Mouse (Mus musculus): ENCODE measurements around the gene Frmd4b. TPM values are rescaled to one million over a fixed set of nuclear protein-coding genes. Genes with fewer than 3 reads are reported as not detected.

Gene Frmd4b
- polyA plus RNA-seq, 1 experiment from 2014 or later, result 14.0 TPM

GRCm38 (mm10) chr6:97300180-97300579 is 317.2 kb downstream of the Frmd4b start:
- Histone ChIP-seq H3K27ac (no peak overlapping the region), H3K4me3 (replicated peaks; ENCODE audit: low read depth, low read length) (no peak overlapping the region), H3K27me3 (ENCODE audit: insufficient read depth, low read length) (no peaks in the 10 kb centered on the region), H3K9me3 (replicated peaks; ENCODE audit: low read length) (no peaks in the 10 kb centered on the region), H3K36me3 (ENCODE audit: insufficient read depth, low read length) (peaks cover 30% of the 10 kb centered on the region), H3K4me2 (ENCODE audit: low read length) (no peak overlapping the region), H3K9ac (ENCODE audit: low read depth, low read length) (no peak overlapping the region), H3K4me1 (replicated peaks; ENCODE audit: insufficient read depth, low read length) (no peaks in the 10 kb centered on the region)
- ATAC-seq (replicated peaks; ENCODE audit: low FRiP score, low read depth) (no peak), DNase-seq (ENCODE audit: low spot score) (no peak)
- TF ChIP-seq CTCF (IDR thresholded peaks at IDR 0.05; ENCODE audit: low read depth), result no peak
- WGBS, result 95% methylated on average over 6 of the region's 6 CpGs

GRCm38 (mm10) chr6:97297151-97297550 is 320.2 kb downstream of the Frmd4b start:
- DNase-seq (ENCODE audit: low spot score), result no peak
- no peak overlapping the region for H3K9ac ChIP-seq (ENCODE audit: low read depth, low read length)
- H3K27me3 ChIP-seq (ENCODE audit: insufficient read depth, low read length), result no peaks in the 10 kb centered on the region
- no peaks in the 10 kb centered on the region for H3K4me1 ChIP-seq (replicated peaks; ENCODE audit: insufficient read depth, low read length)
- no peaks in the 10 kb centered on the region for H3K9me3 ChIP-seq (replicated peaks; ENCODE audit: low read length)
- TF ChIP-seq CTCF (IDR thresholded peaks at IDR 0.05; ENCODE audit: low read depth), result no peak
- no peak overlapping the region for H3K4me3 ChIP-seq (replicated peaks; ENCODE audit: low read depth, low read length)
- no peak for ATAC-seq (replicated peaks; ENCODE audit: low FRiP score, low read depth)
- H3K4me2 ChIP-seq (ENCODE audit: low read length), result no peak overlapping the region
- WGBS, result 62% methylated on average over 3 of the region's 3 CpGs
- peaks cover 29% of the 10 kb centered on the region for H3K36me3 ChIP-seq (ENCODE audit: insufficient read depth, low read length)
- H3K27ac ChIP-seq, result no peak overlapping the region

GRCm38 (mm10) chr6:97295866-97296527 is 321.3 kb downstream of the Frmd4b start:
- 94% methylated on average over 21 of the region's 21 CpGs for WGBS
- no peaks in the 10 kb centered on the region for H3K4me1 ChIP-seq (replicated peaks; ENCODE audit: insufficient read depth, low read length)
- no peak overlapping the region for H3K4me2 ChIP-seq (ENCODE audit: low read length)
- H3K36me3 ChIP-seq (ENCODE audit: insufficient read depth, low read length), result peaks cover 32% of the 10 kb centered on the region
- no peaks in the 10 kb centered on the region for H3K9me3 ChIP-seq (replicated peaks; ENCODE audit: low read length)
- H3K27me3 ChIP-seq (ENCODE audit: insufficient read depth, low read length), result no peaks in the 10 kb centered on the region
- H3K9ac ChIP-seq (ENCODE audit: low read depth, low read length), result no peak overlapping the region
- ATAC-seq (replicated peaks; ENCODE audit: low FRiP score, low read depth) (no peak), DNase-seq (ENCODE audit: low spot score) (no peak)
- no peak overlapping the region for H3K4me3 ChIP-seq (replicated peaks; ENCODE audit: low read depth, low read length)
- no peak for TF ChIP-seq CTCF (IDR thresholded peaks at IDR 0.05; ENCODE audit: low read depth)
- H3K27ac ChIP-seq, result no peak overlapping the region

GRCm38 (mm10) chr6:97295416-97295815 is 321.9 kb downstream of the Frmd4b start:
- Histone ChIP-seq H3K4me2 (ENCODE audit: low read length) (no peak overlapping the region), H3K4me3 (replicated peaks; ENCODE audit: low read depth, low read length) (no peak overlapping the region), H3K27me3 (ENCODE audit: insufficient read depth, low read length) (no peaks in the 10 kb centered on the region), H3K4me1 (replicated peaks; ENCODE audit: insufficient read depth, low read length) (no peaks in the 10 kb centered on the region), H3K9me3 (replicated peaks; ENCODE audit: low read length) (no peaks in the 10 kb centered on the region), H3K9ac (ENCODE audit: low read depth, low read length) (no peak overlapping the region), H3K36me3 (ENCODE audit: insufficient read depth, low read length) (peaks cover 32% of the 10 kb centered on the region), H3K27ac (no peak overlapping the region)
- ATAC-seq (replicated peaks; ENCODE audit: low FRiP score, low read depth), result no peak
- WGBS, result 84% methylated on average over 9 of the region's 9 CpGs
- DNase-seq (ENCODE audit: low spot score), result no peak
- no peak for TF ChIP-seq CTCF (IDR thresholded peaks at IDR 0.05; ENCODE audit: low read depth)

- 74% methylated on average over 12 of the region's 12 CpGs for WGBS
- peaks cover 26% of the 10 kb centered on the region for H3K36me3 ChIP-seq (ENCODE audit: insufficient read depth, low read length)
- no peaks in the 10 kb centered on the region for H3K9me3 ChIP-seq (replicated peaks; ENCODE audit: low read length)
- ATAC-seq (replicated peaks; ENCODE audit: low FRiP score, low read depth) (no peak), DNase-seq (ENCODE audit: low spot score) (no peak)
- H3K4me2 ChIP-seq (ENCODE audit: low read length), result no peak overlapping the region
- no peaks in the 10 kb centered on the region for H3K27me3 ChIP-seq (ENCODE audit: insufficient read depth, low read length)
- H3K4me3 ChIP-seq (replicated peaks; ENCODE audit: low read depth, low read length), result no peak overlapping the region
- H3K9ac ChIP-seq (ENCODE audit: low read depth, low read length), result no peak overlapping the region
- no peak overlapping the region for H3K27ac ChIP-seq
- no peak for TF ChIP-seq CTCF (IDR thresholded peaks at IDR 0.05; ENCODE audit: low read depth)
- no peaks in the 10 kb centered on the region for H3K4me1 ChIP-seq (replicated peaks; ENCODE audit: insufficient read depth, low read length)
Observed at GRCm38 (mm10) chr6:97293667-97294569, 323.4 kb downstream of the Frmd4b start.

GRCm38 (mm10) chr6:97292894-97293293 is 324.4 kb downstream of the Frmd4b start:
- Histone ChIP-seq H3K27me3 (ENCODE audit: insufficient read depth, low read length) (no peaks in the 10 kb centered on the region), H3K4me2 (ENCODE audit: low read length) (no peak overlapping the region), H3K4me3 (replicated peaks; ENCODE audit: low read depth, low read length) (no peak overlapping the region), H3K36me3 (ENCODE audit: insufficient read depth, low read length) (peaks cover 30% of the 10 kb centered on the region), H3K27ac (no peak overlapping the region), H3K4me1 (replicated peaks; ENCODE audit: insufficient read depth, low read length) (no peaks in the 10 kb centered on the region), H3K9ac (ENCODE audit: low read depth, low read length) (no peak overlapping the region), H3K9me3 (replicated peaks; ENCODE audit: low read length) (no peaks in the 10 kb centered on the region)
- no peak for TF ChIP-seq CTCF (IDR thresholded peaks at IDR 0.05; ENCODE audit: low read depth)
- WGBS, result 81% methylated on average over 5 of the region's 5 CpGs
- no peak for ATAC-seq (replicated peaks; ENCODE audit: low FRiP score, low read depth)
- no peak for DNase-seq (ENCODE audit: low spot score)
